Mouse (Mus musculus): ENCODE results near the gene Cldn17. TPM values are rescaled to one million over a fixed set of nuclear protein-coding genes. Genes with fewer than 3 reads are reported as not detected.

Cldn17 gene
- polyA plus RNA-seq, 1 experiment from 2014 or later, result not detected

- Histone ChIP-seq H3K36me3 (ENCODE audit: control insufficient read depth, insufficient read depth, low read length) (no peaks in the 10 kb centered on the region), H3K27me3 (ENCODE audit: control insufficient read depth, insufficient read depth, low read length) (no peaks in the 10 kb centered on the region), H3K4me2 (replicated peaks; ENCODE audit: low read depth, low read length) (no peak overlapping the region), H3K9me3 (ENCODE audit: control insufficient read depth, low read depth, low read length) (no peaks in the 10 kb centered on the region), H3K4me3 (ENCODE audit: low read depth, low read length) (no peak overlapping the region), H3K4me1 (ENCODE audit: control insufficient read depth, insufficient read depth, low read length) (no peaks in the 10 kb centered on the region), H3K27ac (ENCODE audit: low read length) (no peak overlapping the region), H3K9ac (replicated peaks; ENCODE audit: low read depth, low read length) (no peak overlapping the region)
- no peak for ATAC-seq (ENCODE audit: insufficient number of reproducible peaks, insufficient read depth, low FRiP score, low read depth)
- WGBS, result 72% methylated on average over 3 of the region's 3 CpGs
Measured at GRCm38 (mm10) chr16:88463235-88463634, 43.5 kb downstream of the Cldn17 start.

Other genes with a start within 250 kb of the Cldn17 start
- gene Grik1, start 216.7 kb downstream of the Cldn17 start, polyA plus RNA-seq (2014; fragmentation: Nextera tagmentation; extraction: Ambion mirVana), result 5.1 and 5.3 TPM in 2 replicates
- 9.5 and 9.6 TPM in 2 replicates for gene Cldn8, start 56.2 kb upstream of the Cldn17 start, polyA plus RNA-seq (2014; fragmentation: Nextera tagmentation; extraction: Ambion mirVana)
- not detected in 2 replicates for gene Krtap24-1, start 105.3 kb upstream of the Cldn17 start, polyA plus RNA-seq (2014; fragmentation: Nextera tagmentation; extraction: Ambion mirVana)
- not detected in 2 replicates for gene 2310079G19Rik, start 120.7 kb upstream of the Cldn17 start, polyA plus RNA-seq (2014; fragmentation: Nextera tagmentation; extraction: Ambion mirVana)
- gene Krtap26-1, start 140.8 kb upstream of the Cldn17 start, polyA plus RNA-seq (2014; fragmentation: Nextera tagmentation; extraction: Ambion mirVana), result not detected in 2 replicates
- not detected in 2 replicates for gene Krtap27-1, start 164.7 kb upstream of the Cldn17 start, polyA plus RNA-seq (2014; fragmentation: Nextera tagmentation; extraction: Ambion mirVana)
- not detected in 2 replicates for gene 2310061N02Rik, start 201.0 kb upstream of the Cldn17 start, polyA plus RNA-seq (2014; fragmentation: Nextera tagmentation; extraction: Ambion mirVana)
- not detected in 2 replicates for gene Krtap13-1, start 221.9 kb upstream of the Cldn17 start, polyA plus RNA-seq (2014; fragmentation: Nextera tagmentation; extraction: Ambion mirVana)
- gene Krtap13, start 244.7 kb upstream of the Cldn17 start, polyA plus RNA-seq (2014; fragmentation: Nextera tagmentation; extraction: Ambion mirVana), result not detected in 2 replicates